Mouse (Mus musculus) ES-Bruce4 (cell line): ENCODE results near the gene Olfr1037. TPM values are rescaled to one million over a fixed set of nuclear protein-coding genes. Genes with fewer than 3 reads are reported as not detected.
"Not testable (repeated sequence)": the region's sequence is repeated elsewhere in the genome, so short reads cannot be mapped to it uniquely, and the experiment has no call there.

Experiments used
- H3K27ac ChIP-seq: 2 replicates; pipeline ENCODE4 v1.5.1; 2012; ENCODE audit warnings: low read length, inconsistent platforms; ENCODE audit not compliant: insufficient read depth
- H3K27me3 ChIP-seq: 2 replicates; pipeline ENCODE4 v1.6.1; 2012; ENCODE audit warnings: mild to moderate bottlenecking, low read length, inconsistent platforms; ENCODE audit not compliant: control insufficient read depth, poor library complexity, insufficient read depth, severe bottlenecking
- H3K36me3 ChIP-seq: 2 replicates; pipeline ENCODE4 v1.6.1; 2012; ENCODE audit warnings: inconsistent platforms, mild to moderate bottlenecking, low read length, moderate library complexity; ENCODE audit not compliant: control insufficient read depth, poor library complexity, insufficient read depth, severe bottlenecking
- H3K4me1 ChIP-seq: one replicate; pipeline ENCODE4 v1.8.1; 2011; ENCODE audit warnings: low read length; ENCODE audit not compliant: control insufficient read depth, insufficient read depth
- H3K4me3 ChIP-seq: 2 replicates; pipeline ENCODE4 v1.5.1; 2011; ENCODE audit warnings: low read depth, mild to moderate bottlenecking, low read length
- H3K9ac ChIP-seq: 2 replicates; pipeline ENCODE4 v1.6.1; 2012; ENCODE audit warnings: low read depth, mild to moderate bottlenecking, inconsistent platforms; ENCODE audit not compliant: poor library complexity, severe bottlenecking
- H3K9me3 ChIP-seq: replicated peaks from 2 replicates; pipeline ENCODE4 v1.6.1; 2012; ENCODE audit warnings: mild to moderate bottlenecking, low read length, inconsistent platforms; ENCODE audit not compliant: control insufficient read depth, poor library complexity, insufficient read depth, severe bottlenecking
- CTCF ChIP-seq: IDR thresholded peaks from one replicate; pipeline ENCODE4 v1.8.1; 2011; ENCODE audit warnings: low read depth, low read length
- EP300 ChIP-seq: IDR thresholded peaks from 2 replicates; pipeline ENCODE4 v1.6.1; 2011; ENCODE audit warnings: low read depth, low read length; ENCODE audit not compliant: insufficient read depth
- POLR2A ChIP-seq: IDR thresholded peaks from one replicate; pipeline ENCODE4 v1.8.1; 2011; ENCODE audit warnings: low read length; ENCODE audit not compliant: insufficient read depth
- polyA plus RNA-seq: library from polyadenylated mRNA; stranded (reverse); fragments of >200 nt; gene quantifications from 2 replicates; pipeline ENCODE4 v1.2.4, GENCODE M21; 2011; ENCODE audit warnings: low read depth; ENCODE audit not compliant: missing spikeins, insufficient read depth, insufficient read length

Gene Olfr1037
- polyA plus RNA-seq, result not detected in 2 replicates

- H3K4me1 ChIP-seq, result no peaks in the 10 kb centered on the region
- H3K27me3 ChIP-seq, result no peaks in the 10 kb centered on the region
- H3K4me3 ChIP-seq, result no peak within 1 kb of the TSS
- H3K9me3 ChIP-seq, result no peaks in the 10 kb centered on the region
- H3K9ac ChIP-seq, result no peak within 1 kb of the TSS
- H3K36me3 ChIP-seq, result no peaks in the 10 kb centered on the region
- no peak for TF ChIP-seq EP300
- TF ChIP-seq POLR2A, result no peak
- TF ChIP-seq CTCF, result no peak
- H3K27ac ChIP-seq, result no peak within 1 kb of the TSS
These were observed at the start of gene Olfr1037 for GRCm38 (mm10) chr2:86087285-86087684. Gene Olfr1037 (minus strand): TSS chr2:86087385.

GRCm38 (mm10) chr2:86135828-86136227, 48.6 kb upstream of the Olfr1037 start, which contains the start of gene Olfr1039:
Gene Olfr1039 (minus strand): TSS chr2:86135928.
- Histone ChIP-seq H3K9ac (no peak within 1 kb of the TSS), H3K4me3 (no peak within 1 kb of the TSS), H3K27ac (no peak within 1 kb of the TSS), H3K36me3 (no peaks in the 10 kb centered on the region), H3K27me3 (no peaks in the 10 kb centered on the region), H3K4me1 (no peaks in the 10 kb centered on the region), H3K9me3 (no peaks in the 10 kb centered on the region)
- TF ChIP-seq POLR2A, result no peak
- TF ChIP-seq CTCF, result no peak
- TF ChIP-seq EP300, result no peak

- H3K36me3 ChIP-seq, H3K27me3 ChIP-seq, H3K4me1 ChIP-seq, H3K9ac ChIP-seq, H3K4me3 ChIP-seq, H3K27ac ChIP-seq, H3K9me3 ChIP-seq: not testable (repeated sequence)
These were observed 6.7 kb downstream of the Olfr1037 start for GRCm38 (mm10) chr2:86080478-86080877.

GRCm38 (mm10) chr2:86073692-86074091, 13.5 kb downstream of the Olfr1037 start, which contains the start of gene Olfr1036:
Gene Olfr1036 (plus strand): TSS chr2:86073992.
- H3K4me3 ChIP-seq, H3K27ac ChIP-seq, H3K27me3 ChIP-seq, H3K36me3 ChIP-seq, H3K4me1 ChIP-seq, H3K9ac ChIP-seq, H3K9me3 ChIP-seq: not testable (repeated sequence)

GRCm38 (mm10) chr2:86070189-86070588, 17.0 kb downstream of the Olfr1037 start:
- Histone ChIP-seq H3K9me3 (peaks cover 7% of the 10 kb centered on the region; the same call in 1 of the 2 replicates), H3K9ac (no peak overlapping the region), H3K36me3 (no peaks in the 10 kb centered on the region), H3K4me1 (no peaks in the 10 kb centered on the region), H3K27me3 (no peaks in the 10 kb centered on the region), H3K4me3 (no peak overlapping the region), H3K27ac (no peak overlapping the region)
- TF ChIP-seq POLR2A, result no peak
- no peak for TF ChIP-seq EP300
- TF ChIP-seq CTCF, result no peak

GRCm38 (mm10) chr2:86063766-86064165, 23.4 kb downstream of the Olfr1037 start:
- not testable (repeated sequence) for H3K4me1 ChIP-seq, H3K9ac ChIP-seq, H3K36me3 ChIP-seq, H3K9me3 ChIP-seq, H3K27ac ChIP-seq, H3K27me3 ChIP-seq, H3K4me3 ChIP-seq

- not testable (repeated sequence) for H3K4me3 ChIP-seq, H3K27me3 ChIP-seq, H3K9ac ChIP-seq, H3K4me1 ChIP-seq, H3K9me3 ChIP-seq, H3K36me3 ChIP-seq, H3K27ac ChIP-seq
- TF ChIP-seq EP300, result 0 out of 2 replicates have a peak, but pooled peaks have one; percentile 52
These were observed 36.4 kb downstream of the Olfr1037 start for GRCm38 (mm10) chr2:86050777-86051176.
